Mouse (Mus musculus) C2C12 (cell line): ENCODE data around the gene Gm10188. TPM values are rescaled to one million over a fixed set of nuclear protein-coding genes. Genes with fewer than 3 reads are reported as not detected.

Experiments used
- H3K27me3 ChIP-seq: one replicate; pipeline ENCODE4 v1.6.1; 2011; ENCODE audit not compliant: control insufficient read depth, insufficient read depth, insufficient read length
- H3K36me3 ChIP-seq: one replicate; pipeline ENCODE4 v1.6.1; 2011; ENCODE audit not compliant: control insufficient read depth, insufficient read depth
- H3K4me3 ChIP-seq: one replicate; pipeline ENCODE4 v1.5.1; 2011; ENCODE audit warnings: mild to moderate bottlenecking, control low read depth; ENCODE audit not compliant: poor library complexity, insufficient read depth, severe bottlenecking
- H3K79me2 ChIP-seq: one replicate; pipeline ENCODE4 v1.6.1; 2011; ENCODE audit not compliant: control insufficient read depth, insufficient read depth
- H3K79me3 ChIP-seq: one replicate; pipeline ENCODE4 v1.6.1; 2011; ENCODE audit warnings: low read depth, control low read depth
- H3ac ChIP-seq: one replicate; pipeline ENCODE3; 2011; ENCODE audit warnings: low read depth; ENCODE audit not compliant: control insufficient read depth, insufficient read length
- CEBPB ChIP-seq: IDR thresholded peaks from one replicate; pipeline ENCODE4 v1.6.1; 2011; ENCODE audit warnings: low read depth, mild to moderate bottlenecking, control low read depth, moderate library complexity
- CTCF ChIP-seq: IDR thresholded peaks from one replicate; pipeline ENCODE4 v1.5.1; 2011; ENCODE audit not compliant: control insufficient read depth, insufficient read depth, insufficient read length
- FOSL1 ChIP-seq: IDR thresholded peaks from one replicate; pipeline ENCODE4 v1.8.0; 2011; ENCODE audit warnings: mild to moderate bottlenecking, low read length; ENCODE audit not compliant: poor library complexity, insufficient read depth, severe bottlenecking
- MAX ChIP-seq: IDR thresholded peaks from one replicate; pipeline ENCODE4 v1.6.1; 2011; ENCODE audit warnings: mild to moderate bottlenecking, control low read depth
- MYOD1 ChIP-seq: IDR thresholded peaks from one replicate; pipeline ENCODE4 v1.6.1; 2011; ENCODE audit warnings: low read depth; ENCODE audit not compliant: control insufficient read depth, insufficient read length
- MYOG ChIP-seq: IDR thresholded peaks from one replicate; pipeline ENCODE4 v1.6.1; 2011; ENCODE audit not compliant: control insufficient read depth, insufficient read length; ENCODE audit errors: extremely low read depth
- USF1 ChIP-seq: IDR thresholded peaks from one replicate; pipeline ENCODE4 v1.6.1; 2011; ENCODE audit warnings: low read depth, mild to moderate bottlenecking, control low read depth, moderate library complexity
- polyA plus RNA-seq: library from polyadenylated mRNA; unstranded; fragments of >200 nt; fragmentation: generic; extraction: Trizol; gene quantifications from one replicate; pipeline ENCODE4 v1.2.1, GENCODE M21; 2012; ENCODE audit warnings: missing spikeins

Gene Gm10188
- polyA plus RNA-seq, 1 experiment = not detected

DNA sequence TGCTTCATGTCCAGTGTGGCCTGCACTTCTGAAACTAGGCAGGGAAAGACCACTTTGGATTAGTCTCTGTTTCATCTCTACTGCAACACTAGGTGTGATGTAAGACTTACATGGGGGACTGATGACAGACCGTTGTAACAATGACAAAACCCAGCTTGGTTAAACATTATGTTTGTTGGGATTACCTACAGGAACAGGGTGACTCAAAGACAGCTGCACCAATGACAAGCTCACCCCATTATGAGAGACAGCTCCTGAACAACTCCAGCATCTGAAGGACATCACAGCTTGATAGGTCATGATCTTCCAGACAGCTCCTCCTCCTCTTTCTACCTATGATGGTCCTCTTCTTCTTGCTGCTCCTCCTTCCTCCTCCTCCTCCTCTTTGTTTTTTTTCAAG lies 30.8 kb upstream of the Gm10188 start:
- no peaks in the 10 kb centered on the region for H3K27me3 ChIP-seq
- H3K79me2 ChIP-seq = no peaks in the 10 kb centered on the region
- no peaks in the 10 kb centered on the region for H3K36me3 ChIP-seq
- no peaks in the 10 kb centered on the region for H3K79me3 ChIP-seq
- TF ChIP-seq MAX (no peak), MYOD1 (no peak), USF1 (no peak), MYOG (no peak), CTCF (no peak), FOSL1 (no peak)
- H3ac ChIP-seq = no peak overlapping the region
- H3K4me3 ChIP-seq = no peak overlapping the region

DNA sequence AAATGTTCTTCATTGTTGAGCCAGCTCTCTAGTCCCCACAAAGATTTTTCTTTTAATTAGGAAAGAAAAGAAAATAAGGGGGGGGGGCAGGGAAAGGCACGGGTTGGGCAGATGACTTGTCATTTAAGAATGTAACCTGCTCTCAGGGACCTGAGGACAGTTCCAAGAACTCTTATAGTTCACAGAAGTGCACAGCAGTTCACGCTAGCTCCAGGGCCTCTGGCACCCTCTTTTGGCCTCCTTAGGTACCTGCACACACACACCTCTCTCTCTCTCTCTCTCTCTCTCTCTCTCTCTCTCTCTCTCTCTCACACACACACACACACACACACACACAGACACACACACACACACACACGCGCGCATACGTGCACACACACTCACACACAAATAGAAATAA lies 24.9 kb upstream of the Gm10188 start:
- Histone ChIP-seq H3K27me3 (no peaks in the 10 kb centered on the region), H3K79me3 (no peaks in the 10 kb centered on the region), H3K36me3 (no peaks in the 10 kb centered on the region), H3K4me3 (no peak overlapping the region), H3ac (no peak overlapping the region), H3K79me2 (no peaks in the 10 kb centered on the region)
- TF ChIP-seq CTCF (no peak), MYOD1 (no peak), MYOG (no peak), CEBPB (no peak), MAX (no peak), FOSL1 (no peak), USF1 (no peak)

DNA sequence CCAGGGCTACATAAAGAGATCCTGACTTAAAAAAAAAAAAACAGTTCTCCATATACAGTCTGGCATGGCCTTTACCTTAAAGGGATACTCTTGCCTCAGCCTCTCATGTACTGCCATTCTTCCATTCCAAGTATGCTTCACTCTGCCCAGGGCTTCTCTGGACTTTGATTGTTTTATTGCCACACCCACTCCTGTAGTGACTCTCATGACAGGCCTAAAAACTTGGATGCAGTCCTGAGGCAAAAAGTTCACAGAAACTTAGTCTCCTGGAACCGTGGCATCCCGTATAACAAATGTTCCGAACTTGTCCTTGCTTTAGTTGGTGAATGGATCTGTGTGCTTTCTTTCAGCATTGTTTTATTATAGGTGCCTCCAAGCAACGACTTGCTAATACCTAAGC lies 17.1 kb upstream of the Gm10188 start:
- H3K79me3 ChIP-seq = no peaks in the 10 kb centered on the region
- no peaks in the 10 kb centered on the region for H3K36me3 ChIP-seq
- TF ChIP-seq MAX (no peak), USF1 (no peak), CEBPB (no peak), FOSL1 (no peak), CTCF (no peak)
- H3K79me2 ChIP-seq = no peaks in the 10 kb centered on the region
- H3K4me3 ChIP-seq = no peak overlapping the region
- H3K27me3 ChIP-seq = no peaks in the 10 kb centered on the region
- no peak overlapping the region for H3ac ChIP-seq

DNA sequence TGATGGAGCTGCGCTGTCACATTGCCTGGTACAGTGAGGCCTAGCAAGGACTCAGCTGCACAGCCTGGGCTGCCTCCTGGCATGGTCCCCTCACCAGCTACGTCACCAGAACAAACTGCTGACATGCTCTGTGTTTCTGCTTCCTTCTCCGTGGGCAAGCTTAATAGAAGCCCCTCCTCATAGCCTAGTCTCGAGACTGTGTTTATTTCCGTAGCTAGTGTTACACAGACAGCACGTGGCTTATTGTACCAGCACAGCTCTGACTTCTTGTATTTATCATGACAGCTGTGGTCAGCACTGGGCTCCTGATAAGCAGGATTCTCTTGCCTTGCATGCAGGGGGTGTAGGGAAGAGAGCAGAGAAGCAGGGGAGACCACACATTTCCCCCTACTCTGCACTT lies 16.6 kb upstream of the Gm10188 start:
- H3K36me3 ChIP-seq = no peaks in the 10 kb centered on the region
- H3K79me3 ChIP-seq = no peaks in the 10 kb centered on the region
- no peak overlapping the region for H3K4me3 ChIP-seq
- TF ChIP-seq USF1 = no peak
- no peak for TF ChIP-seq FOSL1
- TF ChIP-seq CEBPB = no peak
- TF ChIP-seq MYOD1 = no peak
- no peaks in the 10 kb centered on the region for H3K27me3 ChIP-seq
- H3K79me2 ChIP-seq = no peaks in the 10 kb centered on the region
- H3ac ChIP-seq = no peak overlapping the region

DNA sequence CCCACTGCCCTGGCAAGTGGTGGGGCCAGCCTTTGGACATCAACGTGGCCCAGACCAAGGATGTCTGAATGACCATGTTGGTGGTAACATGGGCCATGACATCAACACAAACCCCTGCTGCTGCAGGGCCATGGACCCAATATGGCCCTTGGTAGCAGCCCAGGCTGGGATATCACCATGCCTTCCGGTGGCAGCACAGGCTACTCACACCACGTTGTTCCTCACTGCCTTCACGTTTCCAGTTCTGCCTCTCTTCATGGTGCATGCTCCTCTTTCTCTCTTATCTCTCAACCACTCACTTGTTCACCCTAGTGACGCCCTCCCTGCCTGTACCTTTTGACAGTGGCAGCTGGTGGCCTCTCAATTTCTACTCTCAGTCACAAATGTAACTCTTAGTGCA lies 15.4 kb upstream of the Gm10188 start:
- Histone ChIP-seq H3K27me3 (no peaks in the 10 kb centered on the region), H3K79me3 (no peaks in the 10 kb centered on the region), H3ac (no peak overlapping the region), H3K4me3 (no peak overlapping the region), H3K36me3 (no peaks in the 10 kb centered on the region), H3K79me2 (no peaks in the 10 kb centered on the region)
- TF ChIP-seq CTCF (no peak), FOSL1 (no peak), MYOG (no peak), MYOD1 (no peak), USF1 (no peak), CEBPB (no peak)

DNA sequence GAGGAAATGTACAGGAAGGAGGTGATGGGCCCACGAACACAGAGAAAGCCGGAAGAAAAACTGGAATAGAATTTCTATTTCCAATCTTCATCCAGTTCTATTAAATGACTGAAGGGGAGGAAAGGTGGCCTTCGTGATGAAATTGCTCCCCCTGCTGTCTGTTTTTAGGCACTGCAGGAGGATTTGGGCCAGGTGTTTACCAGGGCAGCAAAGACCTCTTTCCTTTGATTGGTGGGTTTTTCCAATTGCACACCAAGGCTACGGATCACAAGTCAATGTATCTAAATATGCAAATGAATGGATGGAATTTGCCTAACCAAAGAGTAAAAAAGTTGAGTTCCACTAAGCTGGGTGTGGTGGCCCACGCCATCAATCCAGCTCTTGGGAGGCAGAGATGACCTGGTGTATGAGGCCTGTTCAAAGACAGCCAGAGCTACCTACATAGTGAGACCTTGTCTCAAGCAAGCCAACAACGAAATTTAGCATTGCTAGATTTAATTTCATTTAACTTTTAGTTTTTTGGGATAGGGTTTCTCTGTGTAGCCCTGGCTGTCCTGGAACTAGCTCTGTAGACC lies 8.1 kb upstream of the Gm10188 start:
- Histone ChIP-seq H3K27me3 (no peaks in the 10 kb centered on the region), H3K79me2 (no peaks in the 10 kb centered on the region), H3K4me3 (no peak overlapping the region), H3K79me3 (no peaks in the 10 kb centered on the region), H3K36me3 (no peaks in the 10 kb centered on the region), H3ac (no peak overlapping the region)
- peak; percentile 59 for TF ChIP-seq CTCF
- TF ChIP-seq FOSL1 = no peak
